Mouse (Mus musculus): ENCODE measurements around the gene Nudt16l1.

The Nudt16l1 gene

GRCm38 (mm10) chr16:4913783-4914735 lies 24.5 kb upstream of the Nudt16l1 start:
- peak; percentile 93 for DNase-seq (ENCODE audit: low spot score)

DNA sequence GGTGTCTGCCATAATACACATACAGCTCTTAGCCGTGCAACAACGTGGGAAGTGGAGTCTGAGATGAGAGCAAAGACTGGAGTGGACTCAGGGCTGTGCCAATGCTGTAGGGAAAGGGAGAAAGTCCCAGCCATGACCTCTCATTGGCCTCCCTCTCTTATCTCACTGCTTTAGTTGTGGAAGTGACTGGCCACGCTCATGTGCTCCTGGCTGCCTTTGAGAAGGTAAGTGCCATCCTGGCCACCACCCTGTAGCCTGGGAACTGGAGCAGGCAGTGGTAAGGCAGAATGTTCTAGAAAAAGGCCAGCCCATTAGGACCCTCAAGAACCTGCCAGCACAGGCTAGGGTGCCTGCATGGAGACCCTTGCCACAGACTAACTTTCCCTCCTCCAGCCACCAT lies 22.6 kb upstream of the Nudt16l1 start:
- DNase-seq (ENCODE audit: low spot score): no peak

- no peak for DNase-seq (ENCODE audit: low spot score)
Measured at GRCm38 (mm10) chr16:4916608-4917007, 22.0 kb upstream of the Nudt16l1 start.

DNA sequence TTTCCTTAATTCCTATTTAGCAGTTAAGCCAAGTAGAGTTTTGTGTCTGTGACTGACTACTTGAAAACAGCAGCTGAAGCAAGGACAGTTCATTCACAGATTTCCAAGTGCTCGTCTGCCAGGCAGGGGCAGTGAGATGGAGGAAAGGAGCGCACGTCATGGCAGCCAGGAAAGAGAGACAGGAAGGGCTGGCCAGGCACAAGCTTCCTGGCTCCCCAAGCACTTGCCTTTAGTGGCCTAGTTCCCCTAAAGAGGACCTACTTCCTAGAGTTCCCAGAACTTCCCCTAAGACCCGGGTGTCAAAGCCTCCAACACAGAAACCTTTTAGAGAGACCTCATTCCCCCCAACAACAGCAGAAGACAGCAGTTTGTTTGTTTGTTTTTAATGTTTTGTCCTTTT lies 18.0 kb upstream of the Nudt16l1 start:
- DNase-seq (ENCODE audit: low spot score): no peak

DNA sequence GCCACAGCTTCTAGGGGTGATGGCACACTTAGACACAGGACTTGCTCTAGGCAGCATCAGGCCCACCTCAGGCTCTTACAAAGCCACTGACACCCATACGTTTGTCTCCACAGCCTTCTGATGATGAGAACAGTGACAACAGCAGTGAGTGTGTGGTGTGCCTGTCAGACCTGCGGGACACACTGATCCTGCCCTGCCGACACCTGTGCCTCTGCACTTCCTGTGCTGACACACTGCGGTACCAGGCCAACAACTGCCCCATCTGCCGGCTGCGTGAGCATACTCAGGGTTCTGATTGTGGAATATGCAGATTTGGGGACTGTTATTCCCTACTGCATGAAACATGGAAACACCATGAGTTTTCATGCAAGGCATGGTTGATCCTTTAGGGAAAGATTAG lies 16.1 kb upstream of the Nudt16l1 start:
- no peak for DNase-seq (ENCODE audit: low spot score)

- no peak for DNase-seq (ENCODE audit: low spot score)
Measured at GRCm38 (mm10) chr16:4923996-4924395, 14.6 kb upstream of the Nudt16l1 start.

DNA sequence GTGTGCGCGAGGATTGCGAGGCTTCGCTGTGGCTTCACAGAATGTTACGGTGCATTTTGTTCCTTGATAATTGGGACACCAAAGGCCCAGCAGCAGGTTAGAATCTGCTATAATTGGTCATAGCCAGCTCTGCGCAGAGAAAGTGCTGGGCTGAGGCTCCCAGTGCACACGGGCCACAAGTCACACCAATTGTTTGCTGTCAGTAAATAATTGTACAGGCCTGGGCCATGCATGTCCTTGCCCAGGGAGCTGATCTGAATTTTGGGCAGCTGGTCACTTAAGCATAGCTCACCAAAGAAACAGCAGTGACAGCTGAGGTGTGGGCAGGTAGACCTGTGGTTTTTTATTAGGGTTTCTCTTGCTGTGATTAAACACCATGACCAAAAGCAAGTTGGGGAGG lies 10.6 kb upstream of the Nudt16l1 start:
- no peak for DNase-seq (ENCODE audit: low spot score)

DNA sequence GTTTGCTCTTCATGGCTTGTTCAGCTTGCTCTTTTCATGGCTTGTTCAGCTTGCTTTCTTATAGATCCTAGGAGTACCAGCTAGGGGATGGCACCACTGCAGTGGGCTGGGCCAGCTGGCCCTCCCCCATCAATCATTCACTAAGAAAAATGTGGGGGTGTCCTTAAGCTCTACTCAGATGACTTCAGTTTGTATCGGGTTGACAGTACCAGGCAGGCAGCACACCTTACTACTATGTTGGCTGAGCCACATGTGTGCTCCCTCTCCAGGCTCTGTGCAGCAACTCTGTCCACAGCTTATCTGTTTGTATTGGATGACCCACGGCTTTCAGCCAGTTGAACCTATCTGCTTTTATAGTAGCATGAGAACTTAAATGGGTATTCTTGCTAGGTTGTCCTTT lies 10.1 kb upstream of the Nudt16l1 start:
- no peak for DNase-seq (ENCODE audit: low spot score)

DNA sequence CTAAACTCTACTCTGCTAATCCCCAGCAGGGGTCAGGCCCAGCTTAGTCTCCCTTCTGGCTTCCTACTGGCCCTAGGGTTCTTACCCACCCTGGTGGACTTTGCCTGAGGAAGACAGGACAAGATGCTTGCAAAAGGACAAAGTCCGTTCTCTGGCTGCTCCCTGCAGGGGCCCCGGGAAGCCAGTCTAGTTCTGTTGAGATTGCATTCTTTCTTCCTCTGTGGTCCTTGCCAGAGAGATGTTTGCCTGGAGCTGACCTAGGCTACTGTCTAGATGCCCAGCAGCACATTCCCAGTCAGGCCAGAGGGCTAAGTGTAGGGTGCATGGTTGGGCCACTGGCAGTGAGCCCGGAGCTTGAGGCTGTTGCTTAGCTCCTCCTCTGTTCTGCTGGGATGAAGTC lies 6.1 kb upstream of the Nudt16l1 start:
- DNase-seq (ENCODE audit: low spot score): no peak

DNA sequence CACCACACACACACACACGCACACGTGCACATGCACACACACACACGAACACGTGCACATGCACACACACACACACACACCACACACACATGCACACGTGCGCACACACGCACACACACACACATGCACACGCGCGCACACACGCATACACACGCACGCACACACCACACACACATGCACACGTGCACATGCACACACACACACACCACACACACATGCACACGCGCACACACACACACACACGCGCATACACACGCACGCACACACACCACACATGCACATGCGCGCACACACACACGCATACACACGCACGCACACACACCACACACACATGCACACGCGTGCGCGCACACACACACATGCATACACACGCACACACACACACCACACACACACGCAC lies 3.1 kb upstream of the Nudt16l1 start:
- DNase-seq (ENCODE audit: low spot score): no peak

DNA sequence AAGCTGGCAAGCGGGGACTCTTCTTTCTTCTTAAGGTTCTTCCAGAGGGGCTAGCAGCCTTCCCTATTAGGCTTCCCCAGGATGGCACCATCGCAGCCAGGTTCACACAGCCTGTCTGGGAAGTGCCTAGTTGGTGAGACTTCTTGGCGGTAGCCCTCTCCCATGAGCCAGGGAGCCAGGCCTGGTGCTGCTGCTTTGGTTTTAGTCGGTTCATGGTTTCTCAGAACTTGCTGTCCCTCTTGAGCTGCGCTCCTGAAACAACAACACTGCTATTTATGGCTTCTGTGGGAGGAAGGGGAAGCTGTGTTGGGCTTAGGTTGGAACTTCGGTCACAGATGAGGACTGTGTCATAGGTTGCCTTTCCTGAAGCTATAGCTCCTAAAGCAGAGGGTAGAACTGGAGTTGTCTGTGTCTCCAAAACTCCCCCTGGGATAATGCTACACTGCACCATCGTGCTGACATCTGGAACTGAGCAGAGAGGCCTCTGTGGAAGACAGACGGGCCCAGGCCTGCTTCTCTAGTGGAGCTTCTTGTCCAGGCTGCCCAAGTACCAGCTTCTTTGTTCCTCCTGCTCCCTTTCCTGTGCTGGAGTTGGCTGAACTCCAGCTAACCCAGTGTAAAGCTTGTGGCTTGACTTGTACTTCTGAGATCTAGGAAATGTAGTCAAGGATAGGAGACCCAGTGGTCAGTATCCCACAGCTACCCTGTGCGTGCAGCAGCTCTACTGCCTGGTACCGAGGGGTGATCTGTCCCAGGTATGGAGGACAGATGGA lies 2.4 kb upstream of the Nudt16l1 start:
- no peak for DNase-seq (ENCODE audit: low spot score)

DNA sequence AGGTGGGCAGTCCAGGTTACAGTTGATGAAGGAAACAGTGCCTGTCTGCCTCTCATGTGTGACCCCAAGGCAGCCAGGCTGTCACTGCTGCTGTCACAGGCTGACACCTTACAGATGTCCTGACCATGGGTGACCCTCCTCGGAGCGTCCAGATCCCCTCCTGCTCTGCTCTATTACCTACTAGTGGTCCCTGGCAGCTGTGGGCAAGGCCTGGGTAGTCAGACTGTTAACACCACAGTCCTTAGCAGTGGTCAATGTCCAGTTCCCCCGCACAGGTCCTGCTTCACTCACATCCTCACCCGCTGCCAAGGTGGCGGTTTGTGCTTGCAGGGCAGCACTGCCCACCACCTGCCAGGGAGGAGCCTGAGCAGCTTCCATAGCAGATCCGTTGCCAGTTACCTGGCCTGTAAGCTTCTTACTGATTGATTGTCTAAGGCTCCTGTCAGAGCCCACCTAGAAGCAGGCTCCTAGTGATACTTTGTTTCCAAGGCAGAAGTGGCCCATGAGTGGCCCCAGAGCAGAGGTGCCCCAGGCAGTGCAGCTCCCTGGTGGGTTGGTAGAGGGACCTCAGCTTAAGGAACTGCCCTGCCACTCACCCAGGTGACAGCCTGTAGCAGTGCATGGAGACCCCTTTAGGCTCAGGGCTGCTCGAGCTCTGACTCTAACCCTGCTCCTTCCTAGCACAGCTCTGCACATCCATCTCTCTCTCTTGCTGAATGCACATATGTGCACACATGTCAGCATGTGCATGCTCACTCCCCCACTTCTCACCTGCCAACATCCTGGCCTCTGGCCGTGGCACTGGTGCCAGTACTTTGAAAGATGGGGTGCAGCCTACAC lies 990 bp upstream of the Nudt16l1 start:
- DNase-seq (ENCODE audit: low spot score): no peak

DNA sequence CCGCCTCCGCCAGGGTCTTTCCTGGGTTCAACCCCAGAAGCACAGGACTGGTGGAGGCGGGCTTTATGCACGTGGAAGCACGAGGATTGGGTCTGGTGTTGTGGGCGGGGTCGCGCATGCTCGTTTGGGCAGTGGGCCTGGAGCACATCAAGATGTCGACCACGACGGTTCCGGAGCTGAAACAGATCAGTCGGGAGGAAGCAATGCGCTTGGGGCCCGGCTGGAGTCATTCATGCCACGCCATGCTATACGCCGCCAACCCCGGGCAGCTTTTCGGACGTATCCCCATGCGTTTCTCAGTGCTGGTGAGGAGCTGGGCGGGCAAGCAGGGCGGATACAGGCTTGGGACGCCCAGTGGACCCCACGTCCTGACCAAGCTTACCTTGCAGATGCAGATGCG lies 428 bp downstream of the Nudt16l1 start:
- peak; percentile 98 for DNase-seq (ENCODE audit: low spot score)

DNA sequence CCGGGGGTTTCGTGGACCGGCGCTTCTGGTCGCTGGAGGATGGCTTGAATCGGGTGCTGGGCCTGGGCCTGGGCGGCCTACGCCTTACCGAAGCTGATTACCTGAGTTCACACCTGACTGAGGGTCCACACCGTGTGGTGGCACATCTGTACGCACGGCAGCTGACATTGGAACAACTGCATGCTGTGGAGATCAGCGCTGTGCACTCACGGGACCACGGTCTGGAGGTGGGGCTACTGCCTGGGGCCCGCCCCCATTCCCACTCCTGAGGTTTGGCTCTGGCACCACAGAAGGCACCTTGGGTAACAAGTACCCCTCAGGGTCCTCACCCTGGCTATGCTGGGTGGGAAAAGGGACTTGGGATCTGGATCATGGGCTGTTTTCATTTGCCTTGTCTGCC lies 851 bp downstream of the Nudt16l1 start:
- DNase-seq (ENCODE audit: low spot score): peak; percentile 67

- no peak for DNase-seq (ENCODE audit: low spot score)
Measured at GRCm38 (mm10) chr16:4940311-4940850, 1.8 kb downstream of the Nudt16l1 start.

DNA sequence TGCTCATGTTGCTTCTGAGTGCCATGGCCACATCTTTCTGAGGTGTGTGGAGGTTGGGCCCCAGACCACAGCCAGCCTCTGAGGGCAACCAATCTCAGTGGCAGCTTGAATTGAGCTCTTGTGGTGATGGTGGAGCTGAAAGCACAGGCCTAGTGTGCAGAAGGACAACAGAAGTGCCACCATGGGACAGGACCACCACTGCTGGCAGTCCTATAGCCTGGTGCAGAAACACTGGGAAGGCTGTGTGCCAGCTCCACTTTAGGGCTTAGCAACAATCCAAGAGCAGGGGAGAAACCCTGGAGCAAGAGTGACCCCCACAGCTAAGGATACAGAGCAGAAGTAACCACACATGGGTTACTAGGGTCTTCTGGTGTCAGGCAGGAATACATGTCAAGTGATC lies 2.5 kb downstream of the Nudt16l1 start:
- DNase-seq (ENCODE audit: low spot score): no peak

DNA sequence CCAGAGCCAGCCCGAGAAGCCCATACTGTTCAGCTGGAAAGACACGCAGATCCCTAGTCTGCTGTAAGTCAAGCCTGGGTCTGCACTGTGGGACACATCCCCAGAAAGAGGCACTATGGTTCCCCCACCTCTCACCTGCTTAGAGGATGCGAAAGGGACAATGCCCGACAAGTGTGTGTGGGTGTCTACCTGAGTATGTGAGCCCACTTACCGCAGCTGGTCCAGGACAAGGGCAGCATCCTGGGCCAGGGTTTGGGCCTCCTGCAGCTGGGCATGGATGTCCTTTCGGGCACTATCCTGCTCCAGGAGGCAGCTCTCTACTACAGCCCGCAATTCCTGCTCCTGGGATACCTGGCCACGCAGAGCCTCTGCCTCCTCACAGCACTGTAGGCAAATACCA lies 4.3 kb downstream of the Nudt16l1 start:
- no peak for DNase-seq (ENCODE audit: low spot score)

GRCm38 (mm10) chr16:4943431-4943830 lies 4.9 kb downstream of the Nudt16l1 start:
- no peak for DNase-seq (ENCODE audit: low spot score)

DNA sequence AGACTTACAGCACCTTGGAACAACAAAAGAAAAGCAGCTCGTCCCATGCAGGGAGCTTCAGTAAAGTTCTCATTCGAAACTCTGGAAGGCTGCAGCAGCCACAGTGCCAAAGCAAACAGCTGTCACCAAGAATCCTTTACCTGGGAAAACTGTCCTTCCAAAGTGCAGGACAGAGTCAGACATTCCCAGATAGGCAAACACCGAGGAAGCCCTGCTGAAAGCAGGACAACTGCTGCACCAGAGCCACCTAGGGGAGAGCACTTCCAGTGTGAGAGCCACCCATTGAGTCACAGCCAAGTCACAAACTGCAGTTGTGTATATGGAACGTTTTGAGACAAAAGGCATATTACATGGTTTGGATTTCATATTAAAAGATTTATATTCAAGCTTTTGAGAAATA lies 6.9 kb downstream of the Nudt16l1 start:
- DNase-seq (ENCODE audit: low spot score): no peak

DNA sequence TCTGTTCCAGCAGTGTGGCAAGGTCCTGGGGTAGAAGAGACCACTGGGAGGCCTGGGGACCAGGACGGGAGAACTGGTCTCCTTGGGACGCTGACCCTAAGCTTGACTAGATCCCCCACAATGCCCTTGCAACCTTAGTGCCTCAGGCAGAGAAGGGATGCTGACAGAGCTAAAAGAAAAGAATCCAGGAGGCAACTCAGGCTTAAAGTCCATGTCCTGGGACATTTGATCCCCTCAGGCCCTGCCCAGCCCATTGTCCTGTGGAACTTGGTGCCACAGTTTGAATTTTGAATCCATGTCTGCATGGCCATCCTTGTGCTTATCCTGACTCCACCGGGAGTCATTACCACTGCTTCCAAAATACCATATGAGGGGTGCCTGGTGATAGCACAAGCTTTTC lies 7.6 kb downstream of the Nudt16l1 start:
- DNase-seq (ENCODE audit: low spot score): no peak

- DNase-seq (ENCODE audit: low spot score): no peak
Measured at GRCm38 (mm10) chr16:4947378-4947777, 8.8 kb downstream of the Nudt16l1 start.

- DNase-seq (ENCODE audit: low spot score): no peak
Measured at GRCm38 (mm10) chr16:4956609-4957008, 18.0 kb downstream of the Nudt16l1 start.
